Mouse (Mus musculus) adrenal gland, adult 18-20 months (tissue): ENCODE data around the gene Ralgds. TPM values are rescaled to one million over a fixed set of nuclear protein-coding genes. Genes with fewer than 3 reads are reported as not detected.

ENCODE experiments used
- DNase-seq, 2 experiments: peaks; one replicate each; pipeline ENCODE4 v3.0.0; 2021 to 2022; ENCODE audit warnings: low spot score in 2 of 2
- total RNA-seq, 2 experiments: library from RNA; stranded (reverse); gene quantifications; 1 replicate in 1 of 2; 2 replicates in 1 of 2; pipeline ENCODE4 v1.2.3; 2021

Ralgds gene
- total RNA-seq, 2 experiments from 2014 or later, result 24.3 to 24.4 TPM

DNA sequence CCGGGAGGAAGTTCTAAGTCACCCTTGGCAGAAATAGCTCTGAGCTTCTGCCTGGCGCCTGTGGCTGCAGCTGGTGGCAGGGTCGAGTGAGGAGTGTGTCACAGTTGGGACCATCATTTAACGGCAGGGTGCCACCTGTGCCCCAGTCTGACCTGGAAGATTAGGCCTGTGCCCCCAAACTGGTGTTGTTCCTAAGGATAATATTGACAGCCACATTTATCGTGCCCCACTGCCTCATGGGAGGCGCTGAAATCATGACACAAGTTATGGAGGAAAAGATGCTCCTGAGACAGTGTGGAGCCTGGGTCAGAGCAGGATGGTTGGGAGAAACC lies 86.6 kb downstream of the Ralgds start:
- DNase-seq, result no peak

DNA sequence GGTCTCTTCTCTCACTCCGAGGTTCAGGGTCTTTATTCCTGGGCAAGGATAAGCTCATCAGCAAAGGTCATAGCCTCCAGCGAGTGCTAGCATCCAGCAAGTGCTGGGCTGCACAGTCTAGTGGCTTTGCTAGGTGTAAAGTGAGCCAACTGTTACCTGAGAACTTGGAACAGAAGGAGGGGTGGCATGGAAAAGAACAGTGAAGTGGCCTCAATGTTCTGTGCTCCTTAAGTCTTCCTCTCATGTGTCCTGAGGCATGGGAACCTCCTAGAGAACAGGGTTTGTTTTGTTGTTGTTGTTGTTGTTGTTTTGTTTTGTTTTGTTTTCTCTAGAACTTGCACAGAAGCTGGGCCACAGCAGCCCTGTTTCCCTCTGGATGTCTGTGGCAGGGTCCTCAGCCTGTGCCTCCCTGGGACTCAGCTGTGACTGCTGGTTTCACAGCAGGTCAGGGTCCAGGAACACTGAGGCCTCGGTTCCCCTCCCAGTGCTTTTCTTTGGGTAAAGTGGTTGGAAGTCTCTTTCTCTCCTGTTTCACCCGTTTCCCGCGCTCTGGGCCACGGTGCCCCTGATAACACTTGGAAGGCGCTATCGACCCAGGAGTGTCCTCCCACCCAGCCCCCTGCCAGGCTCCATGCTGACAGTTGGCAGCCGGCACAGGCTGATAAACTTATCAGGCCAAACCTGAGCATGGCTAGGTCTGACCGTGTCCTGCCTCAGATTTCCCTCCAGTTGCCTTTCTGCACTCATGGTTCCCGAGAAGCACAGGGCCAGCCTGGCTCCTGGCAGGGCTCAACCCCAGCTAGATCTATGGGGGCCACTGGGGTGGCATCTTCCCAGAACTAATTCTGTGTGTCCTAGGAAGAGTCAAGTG lies 89.0 kb downstream of the Ralgds start:
- DNase-seq, result no peak

Other genes starting within 250 kb of the Ralgds start
- gene Ppp1r26, start 66.3 kb upstream of the Ralgds start, total RNA-seq, result 1 to 10 TPM; 4.5 to 5.1 TPM
- 1 to 10 TPM; 1.4 to 2.8 TPM for gene 1700007K13Rik, start 46.8 kb upstream of the Ralgds start, total RNA-seq
- gene Mrps2, start 45.1 kb upstream of the Ralgds start, total RNA-seq, result 10 to 100 TPM; 54.4 to 63.2 TPM
- 1 to 10 TPM; 4.5 to 6.3 TPM for gene Gbgt1, start 16.2 kb upstream of the Ralgds start, total RNA-seq
- 1 to 10 TPM; 2.0 TPM for gene Gm10134, start 7.0 kb upstream of the Ralgds start, total RNA-seq
- gene Cel, start 50.3 kb downstream of the Ralgds start, total RNA-seq, result not detected
- gene Gtf3c5, start 70.6 kb downstream of the Ralgds start, total RNA-seq, result 10 to 100 TPM; 15.2 to 17.2 TPM
- gene Gfi1b, start 108.9 kb downstream of the Ralgds start, total RNA-seq, result not detected
- 10 to 100 TPM; 18.5 to 21.3 TPM for gene Tsc1, start 128.1 kb downstream of the Ralgds start, total RNA-seq
- gene Spaca9, start 186.6 kb downstream of the Ralgds start, total RNA-seq, result 1 to 10 TPM in 1 of 2 experiments, under 1 TPM in 1; 0.60 to 1.2 TPM
- under 1 TPM; 0.38 to 0.63 TPM for gene Ak8, start 187.0 kb downstream of the Ralgds start, total RNA-seq